Mouse (Mus musculus): Measurements from ENCODE around the gene Sf3b4.

DNA sequence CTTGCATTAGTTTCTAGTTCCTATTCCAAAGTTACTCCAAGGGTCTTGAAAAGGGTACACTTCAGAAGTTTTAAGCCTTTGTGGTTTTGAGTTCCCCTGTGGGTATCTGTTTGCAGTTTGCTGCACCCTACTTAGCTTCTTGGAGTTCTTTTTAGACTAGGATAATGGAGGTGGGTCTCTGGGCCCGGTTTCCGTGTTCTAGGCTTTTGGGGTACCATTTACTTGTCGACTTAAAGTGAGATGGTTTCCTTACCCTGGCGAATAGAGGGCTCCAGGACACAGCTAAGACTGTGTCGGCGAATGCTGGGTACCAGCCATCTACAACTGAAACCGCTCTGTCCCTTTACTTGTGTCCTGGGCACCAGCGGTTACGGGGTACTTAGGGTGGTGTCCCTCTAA lies 49.5 kb downstream of the Sf3b4 start:
- TF ChIP-seq POLR2A (IDR thresholded peaks at IDR 0.05; ENCODE audit: low read depth, low read length) = no peak
- no peak for TF ChIP-seq CTCF (conservative IDR thresholded peaks at IDR 0.05; ENCODE audit: insufficient read depth, insufficient read length, low read depth, low read length)

Measured in kidney, adult 2 months (tissue).